Mouse (Mus musculus): Measurements from ENCODE around the gene Uchl3. TPM values are rescaled to one million over a fixed set of nuclear protein-coding genes. Genes with fewer than 3 reads are reported as not detected.

Uchl3 gene
- polyA plus RNA-seq, 1 experiment from 2014 or later, result 164 TPM

GRCm38 (mm10) chr14:101714414-101714813 is 60.6 kb downstream of the Uchl3 start:
- no peaks in the 10 kb centered on the region for H3K4me1 ChIP-seq (ENCODE audit: control insufficient read depth, insufficient read depth, low read length)
- H3K4me3 ChIP-seq (ENCODE audit: low read length), result no peak overlapping the region
- H3K9ac ChIP-seq (ENCODE audit: low read depth, low read length), result no peak overlapping the region
- H3K27me3 ChIP-seq (replicated peaks; ENCODE audit: control insufficient read depth, insufficient read depth, low read length), result no peaks in the 10 kb centered on the region
- H3K4me2 ChIP-seq (ENCODE audit: low read depth, low read length), result no peak overlapping the region
- WGBS, result 85% methylated on average over 2 of the region's 2 CpGs
- H3K9me3 ChIP-seq (ENCODE audit: control insufficient read depth, low read length), result no peaks in the 10 kb centered on the region
- H3K27ac ChIP-seq (ENCODE audit: low read length), result no peak overlapping the region
- no peaks in the 10 kb centered on the region for H3K36me3 ChIP-seq (ENCODE audit: control insufficient read depth, insufficient read depth, low read length)
- ATAC-seq, result no peak

- Histone ChIP-seq H3K4me3 (ENCODE audit: low read length) (peak within 1 kb of the TSS; percentile 72), H3K4me2 (ENCODE audit: low read depth, low read length) (peak within 1 kb of the TSS; percentile 97), H3K4me1 (ENCODE audit: control insufficient read depth, insufficient read depth, low read length) (0 out of 2 replicates have a peak, but pooled peaks cover 4% of the 10 kb centered on the region), H3K36me3 (ENCODE audit: control insufficient read depth, insufficient read depth, low read length) (no peaks in the 10 kb centered on the region), H3K9me3 (ENCODE audit: control insufficient read depth, low read length) (no peaks in the 10 kb centered on the region), H3K27ac (ENCODE audit: low read length) (no peak within 1 kb of the TSS), H3K27me3 (replicated peaks; ENCODE audit: control insufficient read depth, insufficient read depth, low read length) (no peaks in the 10 kb centered on the region), H3K9ac (ENCODE audit: low read depth, low read length) (peak within 1 kb of the TSS; percentile 74)
- under 1% methylated on average over 51 of the region's 51 CpGs for WGBS
- peak; percentile 93 for ATAC-seq
Measured at GRCm38 (mm10) chr14:101729237-101729971, 75.6 kb downstream of the Uchl3 start, which contains the start of the genes Gm9922 and Lmo7. TSS of gene Gm9922 (minus strand) at chr14:101729814. TSS of gene Lmo7 (plus strand) at chr14:101729957.

- H3K4me1 ChIP-seq (ENCODE audit: control insufficient read depth, insufficient read depth, low read length), result 0 out of 2 replicates have a peak, but pooled peaks cover 4% of the 10 kb centered on the region
- peak overlapping the region; percentile 74 for H3K9ac ChIP-seq (ENCODE audit: low read depth, low read length)
- peak overlapping the region; percentile 97 for H3K4me2 ChIP-seq (ENCODE audit: low read depth, low read length)
- H3K36me3 ChIP-seq (ENCODE audit: control insufficient read depth, insufficient read depth, low read length), result no peaks in the 10 kb centered on the region
- ATAC-seq, result peak; percentile 67
- H3K9me3 ChIP-seq (ENCODE audit: control insufficient read depth, low read length), result no peaks in the 10 kb centered on the region
- H3K27me3 ChIP-seq (replicated peaks; ENCODE audit: control insufficient read depth, insufficient read depth, low read length), result no peaks in the 10 kb centered on the region
- H3K4me3 ChIP-seq (ENCODE audit: low read length), result peak overlapping the region; percentile 72
- WGBS, result 2% methylated on average over 28 of the region's 28 CpGs
- no peak overlapping the region for H3K27ac ChIP-seq (ENCODE audit: low read length)
Measured at GRCm38 (mm10) chr14:101729972-101730692, 76.4 kb downstream of the Uchl3 start.

DNA sequence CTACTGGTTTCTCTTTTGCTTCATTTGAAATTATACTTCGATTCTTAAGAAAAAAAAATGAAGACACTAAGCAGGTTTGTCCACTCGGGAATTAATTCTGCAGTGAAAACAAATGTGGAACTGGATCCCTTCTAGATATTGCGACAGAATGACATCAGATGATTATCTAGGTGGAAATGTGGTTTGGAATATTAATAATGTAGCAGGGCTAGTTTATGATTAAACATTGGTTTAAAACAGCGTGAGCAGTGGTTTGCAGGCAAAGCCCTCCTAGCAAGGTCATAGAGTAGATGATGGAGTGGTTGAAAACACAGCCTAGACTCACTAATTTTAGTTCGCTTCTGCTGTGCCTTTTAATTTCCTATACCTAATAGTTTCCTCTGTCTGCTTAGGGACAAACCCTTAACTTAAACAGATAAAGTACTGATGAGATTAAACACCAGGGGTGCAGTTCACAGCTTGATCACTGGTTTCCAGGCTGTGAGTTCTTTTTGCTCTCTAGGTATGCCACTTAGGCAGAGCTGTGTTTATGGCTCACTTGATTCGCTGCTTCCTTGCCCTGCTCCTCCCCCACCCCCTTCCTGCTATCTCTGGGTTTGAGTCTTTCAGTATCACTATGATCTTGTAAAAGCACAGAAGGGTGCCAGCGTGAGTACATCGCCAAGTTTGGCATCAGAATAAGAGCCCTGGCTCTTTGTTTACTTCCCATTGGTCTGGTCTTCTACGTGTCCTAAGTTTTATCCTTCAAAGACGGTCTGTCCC is 80.0 kb downstream of the Uchl3 start:
- H3K4me1 ChIP-seq (ENCODE audit: control insufficient read depth, insufficient read depth, low read length), result 0 out of 2 replicates have a peak, but pooled peaks cover 4% of the 10 kb centered on the region
- H3K9me3 ChIP-seq (ENCODE audit: control insufficient read depth, low read length), result no peaks in the 10 kb centered on the region
- no peaks in the 10 kb centered on the region for H3K27me3 ChIP-seq (replicated peaks; ENCODE audit: control insufficient read depth, insufficient read depth, low read length)
- no peak for ATAC-seq
- no peak overlapping the region for H3K4me3 ChIP-seq (ENCODE audit: low read length)
- H3K27ac ChIP-seq (ENCODE audit: low read length), result no peak overlapping the region
- H3K36me3 ChIP-seq (ENCODE audit: control insufficient read depth, insufficient read depth, low read length), result no peaks in the 10 kb centered on the region
- H3K9ac ChIP-seq (ENCODE audit: low read depth, low read length), result no peak overlapping the region
- H3K4me2 ChIP-seq (ENCODE audit: low read depth, low read length), result no peak overlapping the region
- WGBS, result 26% methylated on average over 10 of the region's 10 CpGs

- Histone ChIP-seq H3K4me1 (ENCODE audit: control insufficient read depth, insufficient read depth, low read length) (0 out of 2 replicates have a peak, but pooled peaks cover 4% of the 10 kb centered on the region), H3K9me3 (ENCODE audit: control insufficient read depth, low read length) (no peaks in the 10 kb centered on the region), H3K36me3 (ENCODE audit: control insufficient read depth, insufficient read depth, low read length) (no peaks in the 10 kb centered on the region), H3K27ac (ENCODE audit: low read length) (no peak overlapping the region), H3K4me3 (ENCODE audit: low read length) (no peak overlapping the region), H3K4me2 (ENCODE audit: low read depth, low read length) (no peak overlapping the region), H3K27me3 (replicated peaks; ENCODE audit: control insufficient read depth, insufficient read depth, low read length) (no peaks in the 10 kb centered on the region), H3K9ac (ENCODE audit: low read depth, low read length) (no peak overlapping the region)
- 89% methylated on average over 4 of the region's 4 CpGs for WGBS
- ATAC-seq, result no peak
Measured at GRCm38 (mm10) chr14:101737501-101737900, 83.7 kb downstream of the Uchl3 start.

Other genes with a start within 250 kb of the Uchl3 start
- 6.5 and 8.4 TPM in 2 replicates for gene Tbc1d4, start 44.8 kb upstream of the Uchl3 start, polyA plus RNA-seq (2015; fragmentation: Nextera tagmentation; extraction: Ambion mirVana)
- 165 and 176 TPM in 2 replicates for gene Commd6, start 13.3 kb upstream of the Uchl3 start, polyA plus RNA-seq (2015; fragmentation: Nextera tagmentation; extraction: Ambion mirVana)
- gene Gm9922, start 75.8 kb downstream of the Uchl3 start, polyA plus RNA-seq (2015; fragmentation: Nextera tagmentation; extraction: Ambion mirVana), result 0.35 and 0.61 TPM in 2 replicates
- 19.4 and 21.8 TPM in 2 replicates for gene Lmo7, start 76.0 kb downstream of the Uchl3 start, polyA plus RNA-seq (2015; fragmentation: Nextera tagmentation; extraction: Ambion mirVana)